Mouse (Mus musculus): ENCODE results near the gene Dusp1. TPM values are rescaled to one million over a fixed set of nuclear protein-coding genes. Genes with fewer than 3 reads are reported as not detected.

Gene Dusp1
- polyA plus RNA-seq, 1 experiment from 2014 or later: 35.5 TPM

GRCm38 (mm10) chr17:26549148-26549809 is 12.6 kb downstream of the Dusp1 start:
- no peak overlapping the region for H3K4me3 ChIP-seq
- ATAC-seq (ENCODE audit: low FRiP score): no peak
- H3K4me1 ChIP-seq (replicated peaks): peaks cover 12% of the 10 kb centered on the region
- no peak overlapping the region for H3K4me2 ChIP-seq
- H3K9ac ChIP-seq: no peak overlapping the region
- WGBS: 11% methylated on average over 12 of the region's 12 CpGs
- H3K9me3 ChIP-seq: no peaks in the 10 kb centered on the region
- H3K27ac ChIP-seq: no peak overlapping the region
- H3K27me3 ChIP-seq: peaks cover 21% of the 10 kb centered on the region; the same call in 1 of the 2 replicates
- H3K36me3 ChIP-seq: no peaks in the 10 kb centered on the region

DNA sequence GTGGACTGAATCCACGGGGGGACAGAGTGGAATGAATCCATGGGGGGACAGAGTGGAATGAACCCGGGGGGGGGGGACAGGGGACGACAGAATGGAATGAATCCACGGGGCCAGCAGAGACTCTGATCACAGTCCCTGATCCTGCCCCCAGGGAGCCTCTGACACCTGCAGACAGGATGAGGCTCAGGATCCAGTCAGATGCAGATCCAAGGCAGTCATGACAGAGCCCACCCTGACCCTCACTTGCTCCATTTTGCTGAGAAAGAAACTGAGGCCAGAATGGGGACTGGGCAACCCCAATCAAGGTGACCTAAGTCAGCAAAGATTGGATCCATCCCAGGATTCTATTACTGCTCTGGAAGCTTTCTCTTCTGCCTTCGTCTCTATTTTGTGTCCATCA is 13.4 kb downstream of the Dusp1 start:
- Histone ChIP-seq H3K27ac (no peak overlapping the region), H3K4me1 (replicated peaks) (peaks cover 12% of the 10 kb centered on the region), H3K9me3 (no peaks in the 10 kb centered on the region), H3K4me3 (no peak overlapping the region), H3K9ac (no peak overlapping the region), H3K36me3 (no peaks in the 10 kb centered on the region), H3K27me3 (peaks cover 21% of the 10 kb centered on the region; the same call in 1 of the 2 replicates), H3K4me2 (no peak overlapping the region)
- no peak for ATAC-seq (ENCODE audit: low FRiP score)
- 12% methylated on average over 4 of the region's 5 CpGs for WGBS

DNA sequence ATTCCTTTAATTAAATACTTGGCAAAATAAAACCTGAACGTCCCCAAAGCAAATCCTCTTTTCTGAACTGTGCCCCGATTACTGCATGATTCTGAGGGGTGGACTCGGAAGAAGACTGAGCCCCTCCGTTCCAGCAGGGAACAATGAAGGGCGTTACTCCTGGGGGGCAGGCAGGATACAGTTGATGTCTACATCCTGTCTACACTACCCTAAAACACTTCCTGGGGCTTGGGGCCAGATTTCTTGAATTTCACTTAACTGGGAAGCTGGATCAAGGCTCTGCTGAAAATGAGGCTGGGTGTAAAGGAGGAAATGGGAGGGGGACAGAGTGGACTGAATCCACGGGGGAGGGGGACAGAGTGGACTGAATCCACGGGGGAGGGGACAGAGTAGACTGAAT is 14.2 kb downstream of the Dusp1 start:
- Histone ChIP-seq H3K36me3 (no peaks in the 10 kb centered on the region), H3K27me3 (peaks cover 21% of the 10 kb centered on the region; the same call in 1 of the 2 replicates), H3K9me3 (no peaks in the 10 kb centered on the region), H3K27ac (0 out of 2 replicates have a peak overlapping the region, but pooled peaks have one; percentile 52), H3K4me1 (replicated peaks) (peaks cover 12% of the 10 kb centered on the region), H3K4me3 (no peak overlapping the region), H3K9ac (no peak overlapping the region), H3K4me2 (no peak overlapping the region)
- no peak for ATAC-seq (ENCODE audit: low FRiP score)
- 45% methylated on average over 7 of the region's 7 CpGs for WGBS

DNA sequence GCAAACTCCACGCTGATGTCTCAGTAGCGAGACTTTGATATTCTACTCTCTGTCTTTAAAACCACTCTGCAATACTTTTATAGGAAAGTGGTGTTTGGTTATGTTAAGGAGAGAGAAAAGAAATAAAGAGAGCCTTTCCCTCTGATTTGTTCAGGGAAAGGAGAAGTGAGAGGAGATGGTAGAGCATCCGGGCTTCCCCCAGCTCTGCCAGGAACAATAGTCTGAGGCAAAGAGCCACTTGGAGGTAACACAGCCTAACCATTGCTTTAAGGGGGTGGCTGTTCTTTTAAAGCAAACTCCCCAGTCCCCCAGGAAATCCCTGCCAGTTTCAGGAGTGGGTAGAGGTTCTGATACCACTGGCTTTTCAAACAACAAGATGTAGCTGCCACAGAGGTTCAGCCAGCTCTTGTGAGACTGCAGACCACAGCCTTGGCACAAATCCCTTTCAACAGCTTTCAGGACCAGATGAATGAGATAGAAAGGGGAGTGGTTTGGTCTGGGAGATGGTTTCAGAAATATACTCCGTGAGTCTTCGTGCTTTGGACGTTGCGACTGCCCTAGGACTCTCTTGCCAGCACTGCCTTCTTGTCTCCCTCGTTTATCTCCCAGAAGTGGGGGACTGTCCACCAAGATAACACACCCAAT is 17.5 kb downstream of the Dusp1 start:
- whole genome bisulfite sequencing: 86% methylated on average over 8 of the region's 8 CpGs
- ATAC-seq (ENCODE audit: low FRiP score): no peak
- no peak overlapping the region for H3K27ac ChIP-seq
- H3K4me3 ChIP-seq: no peak overlapping the region
- H3K9ac ChIP-seq: no peak overlapping the region
- H3K36me3 ChIP-seq: no peaks in the 10 kb centered on the region
- H3K4me1 ChIP-seq (replicated peaks): peaks cover 9% of the 10 kb centered on the region
- peaks cover 13% of the 10 kb centered on the region; the same call in 1 of the 2 replicates for H3K27me3 ChIP-seq
- no peak overlapping the region for H3K4me2 ChIP-seq
- no peaks in the 10 kb centered on the region for H3K9me3 ChIP-seq

- no peak overlapping the region for H3K9ac ChIP-seq
- 0 out of 2 replicates have a peak, but pooled peaks cover 2% of the 10 kb centered on the region for H3K4me1 ChIP-seq (replicated peaks)
- H3K4me3 ChIP-seq: no peak overlapping the region
- H3K36me3 ChIP-seq: no peaks in the 10 kb centered on the region
- 89% methylated on average over 5 of the region's 5 CpGs for WGBS
- H3K27me3 ChIP-seq: no peaks in the 10 kb centered on the region
- ATAC-seq (ENCODE audit: low FRiP score): no peak
- H3K9me3 ChIP-seq: no peaks in the 10 kb centered on the region
- H3K4me2 ChIP-seq: no peak overlapping the region
- no peak overlapping the region for H3K27ac ChIP-seq
Observed at GRCm38 (mm10) chr17:26540083-26540482, 21.8 kb downstream of the Dusp1 start.

DNA sequence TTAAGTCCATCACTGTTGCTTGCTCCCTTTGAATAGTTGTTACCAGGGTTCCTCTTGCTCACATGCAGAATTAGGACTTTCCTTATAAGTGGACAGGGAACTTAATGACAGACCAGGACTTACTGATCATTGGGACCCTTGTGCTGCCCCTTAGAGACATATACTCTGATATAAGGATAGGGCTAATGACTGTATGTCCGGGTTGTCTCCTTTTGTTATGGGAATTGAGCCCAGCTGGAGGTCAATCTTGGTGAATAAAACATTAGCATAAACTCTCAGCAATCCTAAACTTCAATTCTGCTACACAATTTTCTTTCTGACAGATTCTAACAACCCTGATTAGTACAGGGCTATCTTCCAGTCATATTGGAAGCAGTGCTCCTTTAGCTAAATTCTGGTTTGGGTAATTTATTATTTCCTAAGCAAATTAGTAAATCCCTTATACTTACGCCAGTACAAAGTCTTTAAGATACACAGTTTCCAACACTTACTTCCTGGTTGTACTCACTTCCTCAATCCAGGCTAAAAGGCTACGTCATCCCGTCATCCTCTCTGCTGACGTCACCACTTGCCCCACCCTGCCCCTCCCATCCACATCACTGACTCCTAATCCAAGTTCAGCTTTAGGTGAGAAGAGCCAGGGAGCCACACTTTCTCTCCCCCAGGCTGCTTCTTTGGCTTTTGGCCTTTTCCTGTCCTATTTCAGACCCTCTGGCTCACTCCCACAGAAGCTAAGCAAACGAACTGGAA is 24.0 kb downstream of the Dusp1 start:
- Histone ChIP-seq H3K4me1 (replicated peaks) (0 out of 2 replicates have a peak, but pooled peaks cover 2% of the 10 kb centered on the region), H3K9ac (no peak overlapping the region), H3K4me3 (no peak overlapping the region), H3K36me3 (no peaks in the 10 kb centered on the region), H3K9me3 (no peaks in the 10 kb centered on the region), H3K27me3 (no peaks in the 10 kb centered on the region), H3K4me2 (no peak overlapping the region), H3K27ac (no peak overlapping the region)
- ATAC-seq (ENCODE audit: low FRiP score): no peak
- WGBS: 37% methylated on average over 6 of the region's 6 CpGs

- WGBS: 86% methylated on average over 7 of the region's 7 CpGs
- Histone ChIP-seq H3K27me3 (no peaks in the 10 kb centered on the region), H3K9me3 (no peaks in the 10 kb centered on the region), H3K27ac (no peak overlapping the region), H3K9ac (no peak overlapping the region), H3K4me3 (no peak overlapping the region), H3K4me1 (replicated peaks) (0 out of 2 replicates have a peak, but pooled peaks cover 2% of the 10 kb centered on the region), H3K4me2 (no peak overlapping the region), H3K36me3 (no peaks in the 10 kb centered on the region)
- ATAC-seq (ENCODE audit: low FRiP score): no peak
Observed at GRCm38 (mm10) chr17:26535251-26536136, 26.4 kb downstream of the Dusp1 start.

DNA sequence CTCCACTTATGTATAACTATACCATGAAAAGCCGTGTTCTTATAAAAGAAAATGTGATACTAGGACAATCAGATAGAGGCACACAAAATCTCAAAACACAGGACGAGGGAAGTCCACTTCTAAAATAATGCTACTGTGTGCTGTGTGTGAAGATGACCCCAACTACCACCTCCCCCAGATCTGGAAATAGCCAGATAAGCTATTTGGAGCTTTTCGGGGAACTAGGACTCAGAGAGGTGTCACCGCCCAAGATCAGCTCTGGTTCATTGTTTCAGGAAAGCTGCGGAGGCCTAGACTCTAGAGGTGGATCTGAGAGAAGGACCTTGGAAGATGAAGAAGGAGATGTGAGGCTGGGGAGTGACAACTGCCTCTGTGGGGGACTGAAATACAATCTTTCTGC is 27.2 kb downstream of the Dusp1 start:
- no peak for ATAC-seq (ENCODE audit: low FRiP score)
- Histone ChIP-seq H3K36me3 (no peaks in the 10 kb centered on the region), H3K4me1 (replicated peaks) (0 out of 2 replicates have a peak, but pooled peaks cover 2% of the 10 kb centered on the region), H3K9me3 (no peaks in the 10 kb centered on the region), H3K4me2 (no peak overlapping the region), H3K4me3 (no peak overlapping the region), H3K9ac (no peak overlapping the region), H3K27me3 (no peaks in the 10 kb centered on the region), H3K27ac (no peak overlapping the region)
- 93% methylated on average over 5 of the region's 5 CpGs for WGBS

DNA sequence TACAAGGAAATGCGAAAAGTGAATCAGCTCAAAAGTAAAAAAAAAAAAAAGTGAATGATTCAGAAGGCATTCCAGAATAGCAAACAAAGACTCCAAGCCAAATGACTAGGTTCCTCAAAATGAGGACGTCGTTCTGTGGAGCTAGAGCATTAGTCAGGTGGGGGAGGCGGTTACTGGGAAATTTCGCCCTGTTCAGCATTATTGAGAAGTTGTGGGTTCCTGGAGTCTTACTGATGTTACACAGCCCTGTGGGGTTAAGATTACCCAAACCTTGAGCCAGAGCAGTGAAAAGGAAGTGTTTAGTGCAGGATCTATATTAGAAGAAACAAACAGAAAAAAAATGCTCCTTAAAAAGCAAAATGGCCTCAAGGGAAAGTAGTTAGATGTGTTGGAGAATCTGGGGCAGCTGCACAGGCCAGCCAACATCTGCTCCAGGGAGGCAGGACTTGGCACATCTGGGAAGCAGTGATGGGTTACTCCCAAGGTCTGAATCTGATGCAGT is 28.0 kb downstream of the Dusp1 start:
- Histone ChIP-seq H3K4me3 (no peak overlapping the region), H3K4me1 (replicated peaks) (0 out of 2 replicates have a peak, but pooled peaks cover 2% of the 10 kb centered on the region), H3K27me3 (no peaks in the 10 kb centered on the region), H3K9me3 (no peaks in the 10 kb centered on the region), H3K36me3 (no peaks in the 10 kb centered on the region), H3K27ac (no peak overlapping the region), H3K9ac (no peak overlapping the region), H3K4me2 (no peak overlapping the region)
- ATAC-seq (ENCODE audit: low FRiP score): no peak
- 88% methylated on average over 5 of the region's 5 CpGs for WGBS

DNA sequence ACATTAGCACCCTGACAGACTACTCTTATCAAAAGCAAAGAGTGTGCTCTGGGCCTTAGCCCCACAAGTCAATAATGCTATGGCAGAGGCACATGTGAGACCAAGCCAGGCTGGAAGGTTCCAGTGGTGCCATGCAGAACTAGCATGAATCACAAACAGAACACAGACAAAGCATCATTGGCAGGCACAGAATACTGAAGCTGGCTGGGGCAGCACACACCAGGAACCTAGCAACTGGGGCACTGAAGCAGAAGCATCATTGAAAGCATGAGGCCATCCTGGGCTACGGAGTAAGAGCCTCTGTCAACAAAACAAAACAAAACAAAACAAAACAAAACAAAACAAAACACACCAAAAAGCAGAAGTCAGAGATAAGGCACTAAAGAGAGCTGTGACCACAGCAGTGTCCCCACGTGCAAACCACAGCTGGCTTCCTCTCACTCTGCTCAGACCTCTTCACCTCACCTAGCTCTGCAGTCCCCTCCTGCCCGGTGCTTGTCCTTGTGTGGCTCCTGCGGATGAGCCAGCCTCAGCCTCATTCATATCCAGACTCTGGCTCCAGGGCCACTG is 29.4 kb downstream of the Dusp1 start:
- Histone ChIP-seq H3K27me3 (no peaks in the 10 kb centered on the region), H3K36me3 (no peaks in the 10 kb centered on the region), H3K27ac (no peak overlapping the region), H3K4me2 (no peak overlapping the region), H3K9me3 (no peaks in the 10 kb centered on the region), H3K4me3 (no peak overlapping the region), H3K9ac (no peak overlapping the region), H3K4me1 (replicated peaks) (no peaks in the 10 kb centered on the region)
- 67% methylated on average over 4 of the region's 4 CpGs for WGBS
- no peak for ATAC-seq (ENCODE audit: low FRiP score)

DNA sequence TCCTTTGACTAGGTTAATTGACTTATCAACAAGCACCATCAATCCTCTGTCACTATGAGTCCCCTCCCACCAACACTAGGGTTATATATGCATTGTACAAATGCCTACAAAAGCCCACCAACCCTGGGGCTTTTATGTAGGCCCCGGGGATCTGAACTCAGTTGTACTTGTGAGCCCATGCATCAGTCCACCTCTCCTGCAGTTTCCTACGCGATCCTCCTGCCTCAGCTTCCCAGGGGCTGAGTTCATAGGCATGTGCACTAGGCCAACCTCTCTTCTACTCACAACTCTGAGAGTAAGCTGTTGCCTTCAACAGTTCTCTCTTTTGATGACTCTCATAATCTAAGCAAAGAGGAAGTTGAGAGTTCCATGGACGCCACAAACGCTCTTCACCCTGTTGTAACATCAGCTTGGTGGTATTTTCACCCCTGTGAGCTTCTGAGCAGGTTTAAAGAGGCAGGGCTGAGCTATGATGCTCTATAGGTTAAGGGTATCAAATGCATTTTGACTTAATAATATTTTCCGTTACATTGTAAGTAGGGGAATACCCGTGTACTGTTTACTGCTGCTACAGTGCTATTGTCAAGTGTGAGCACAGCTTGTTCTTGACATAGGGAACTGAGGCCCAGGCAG is 30.4 kb downstream of the Dusp1 start:
- 88% methylated on average over 7 of the region's 7 CpGs for WGBS
- no peak overlapping the region for H3K4me3 ChIP-seq
- no peaks in the 10 kb centered on the region for H3K4me1 ChIP-seq (replicated peaks)
- H3K9me3 ChIP-seq: no peaks in the 10 kb centered on the region
- H3K36me3 ChIP-seq: no peaks in the 10 kb centered on the region
- H3K27me3 ChIP-seq: no peaks in the 10 kb centered on the region
- ATAC-seq (ENCODE audit: low FRiP score): no peak
- no peak overlapping the region for H3K9ac ChIP-seq
- H3K4me2 ChIP-seq: no peak overlapping the region
- no peak overlapping the region for H3K27ac ChIP-seq

All from hindbrain, embryonic 13.5 days (tissue).